Mouse (Mus musculus) urinary bladder, postnatal 36 days (tissue): ENCODE measurements around the gene Pigk.

Experiments used
- DNase-seq, 2 experiments: peaks; one replicate each; pipeline ENCODE4 v3.0.0; 2022; ENCODE audit warnings: low spot score in 2 of 2, mixed read lengths in 1 of 2

Pigk gene

DNA sequence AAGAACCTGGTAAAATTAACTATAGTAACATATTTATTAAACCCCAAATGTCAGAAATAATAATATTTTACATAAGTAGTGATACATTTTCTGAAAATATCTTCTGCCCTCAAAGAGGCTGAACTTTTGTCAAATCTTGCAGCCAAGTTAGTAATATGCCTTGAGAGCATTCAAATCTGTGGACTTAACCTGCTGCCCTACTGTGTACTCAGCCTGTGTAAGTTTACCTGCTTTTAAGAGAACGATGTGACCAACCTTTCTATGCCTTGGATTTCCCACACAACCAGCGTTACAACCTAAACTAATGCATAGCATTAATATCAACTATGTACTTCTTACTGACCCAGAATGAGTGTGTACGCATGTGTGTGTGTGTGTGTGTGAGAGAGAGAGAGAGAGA is 219.8 kb downstream of the Pigk start:
- DNase-seq, result no peak

DNA sequence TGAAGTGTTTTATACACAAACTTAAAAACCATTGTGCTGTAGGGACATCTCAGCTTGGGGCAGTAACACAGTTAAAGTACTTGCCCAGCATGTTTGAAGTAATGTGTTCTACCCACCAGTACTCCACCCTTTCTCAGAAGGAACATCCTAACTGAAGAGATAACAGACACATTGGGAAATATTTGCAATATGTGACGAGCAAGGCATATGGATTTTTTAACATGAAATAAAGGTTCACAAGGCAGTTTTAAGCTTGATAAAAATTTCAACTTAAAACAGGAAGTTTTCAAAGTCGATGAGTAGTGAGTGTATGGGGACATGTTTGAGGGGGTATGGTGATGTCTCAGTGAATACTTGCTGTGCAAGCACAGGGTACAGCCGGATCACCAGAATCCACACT is 222.4 kb downstream of the Pigk start:
- no peak for DNase-seq

GRCm38 (mm10) chr3:152941671-152942070 is 227.8 kb downstream of the Pigk start:
- DNase-seq, result no peak

GRCm38 (mm10) chr3:152942985-152943384 is 229.1 kb downstream of the Pigk start:
- no peak for DNase-seq

- DNase-seq, result no peak
These were observed 230.9 kb downstream of the Pigk start for GRCm38 (mm10) chr3:152944766-152945165.

DNA sequence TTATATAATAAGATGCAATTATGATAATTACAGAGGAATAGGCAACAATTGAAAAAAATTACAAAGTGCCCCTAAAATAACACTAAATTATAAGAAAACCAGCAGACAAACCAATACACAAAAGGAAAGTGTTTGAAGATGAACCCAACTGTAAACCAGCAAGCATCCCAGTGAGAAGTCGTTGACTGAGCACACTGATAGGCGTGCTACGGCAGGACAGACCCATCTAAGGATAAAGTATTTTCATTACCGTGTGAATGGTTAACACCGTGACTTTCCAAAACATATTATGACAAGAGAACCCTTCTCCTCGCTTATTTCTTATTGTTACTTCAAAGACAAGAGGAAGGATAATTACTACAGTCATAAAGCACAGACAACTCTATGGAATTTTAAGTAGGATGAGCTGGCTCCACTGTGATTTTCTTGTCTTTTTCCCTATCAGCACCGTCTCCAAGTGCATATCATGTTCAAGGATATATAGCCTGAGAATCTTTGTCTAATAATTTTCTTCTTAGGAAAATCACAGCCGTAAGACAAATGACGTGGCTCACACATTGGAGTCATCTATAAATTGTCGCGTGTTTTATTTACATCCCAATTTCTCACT is 233.2 kb downstream of the Pigk start:
- DNase-seq, result no peak

DNA sequence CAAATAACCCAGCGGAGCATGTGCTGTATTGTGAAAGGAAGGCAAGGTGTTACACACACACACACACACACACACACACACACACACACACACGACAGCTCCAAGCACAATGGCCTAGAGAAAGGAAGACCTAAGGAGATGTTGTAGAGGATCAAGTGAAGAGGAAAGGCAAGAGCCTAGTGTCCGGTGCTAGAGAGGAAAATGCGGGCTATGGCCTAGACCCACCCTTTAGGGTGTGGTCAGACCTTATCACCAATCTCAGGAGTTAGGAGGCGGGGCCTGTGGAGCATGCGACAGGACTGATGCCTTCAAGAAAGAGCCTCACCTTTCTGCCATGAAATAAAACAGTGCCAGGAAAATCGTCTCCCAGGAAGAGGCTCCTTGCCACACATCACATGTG is 234.7 kb downstream of the Pigk start:
- no peak for DNase-seq

GRCm38 (mm10) chr3:152949233-152949777 is 235.4 kb downstream of the Pigk start:
- no peak for DNase-seq

DNA sequence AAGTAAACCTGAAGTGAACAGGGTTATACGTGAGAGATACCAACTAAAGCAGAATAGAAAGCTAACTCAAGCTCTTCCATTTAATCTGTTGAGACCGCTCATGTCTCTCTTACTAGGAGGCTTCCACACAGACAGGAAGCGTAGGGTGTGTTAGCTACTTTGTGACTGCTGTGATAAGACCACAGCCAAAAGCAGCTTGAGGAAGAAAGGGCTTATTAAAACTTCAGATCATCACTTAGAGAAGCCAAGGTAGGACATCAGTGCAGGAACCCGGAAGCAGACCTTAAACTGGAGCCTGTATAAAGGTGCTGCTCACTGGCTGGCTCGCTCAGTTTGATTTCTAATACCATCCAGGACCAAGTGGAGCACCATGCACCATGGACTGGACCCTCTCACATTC is 236.4 kb downstream of the Pigk start:
- no peak for DNase-seq

DNA sequence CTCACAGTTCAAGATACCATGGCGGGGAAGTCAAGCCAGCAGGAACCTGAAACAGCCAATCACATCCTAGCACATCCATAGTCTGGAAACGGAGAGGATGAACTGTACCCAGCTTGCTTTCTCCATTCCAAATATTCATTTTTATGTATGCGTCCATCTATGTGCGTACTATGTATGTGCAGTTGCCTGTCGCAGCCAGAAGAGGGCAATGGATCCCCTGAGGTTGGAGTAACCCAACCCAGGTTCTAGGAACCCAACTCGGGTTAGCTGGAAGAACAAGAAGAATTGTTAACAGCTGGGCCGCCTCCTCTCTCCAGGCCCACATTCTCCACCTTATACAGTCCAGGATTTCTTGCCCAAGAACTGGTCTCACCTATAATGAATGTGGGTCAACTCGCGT is 237.0 kb downstream of the Pigk start:
- no peak for DNase-seq

DNA sequence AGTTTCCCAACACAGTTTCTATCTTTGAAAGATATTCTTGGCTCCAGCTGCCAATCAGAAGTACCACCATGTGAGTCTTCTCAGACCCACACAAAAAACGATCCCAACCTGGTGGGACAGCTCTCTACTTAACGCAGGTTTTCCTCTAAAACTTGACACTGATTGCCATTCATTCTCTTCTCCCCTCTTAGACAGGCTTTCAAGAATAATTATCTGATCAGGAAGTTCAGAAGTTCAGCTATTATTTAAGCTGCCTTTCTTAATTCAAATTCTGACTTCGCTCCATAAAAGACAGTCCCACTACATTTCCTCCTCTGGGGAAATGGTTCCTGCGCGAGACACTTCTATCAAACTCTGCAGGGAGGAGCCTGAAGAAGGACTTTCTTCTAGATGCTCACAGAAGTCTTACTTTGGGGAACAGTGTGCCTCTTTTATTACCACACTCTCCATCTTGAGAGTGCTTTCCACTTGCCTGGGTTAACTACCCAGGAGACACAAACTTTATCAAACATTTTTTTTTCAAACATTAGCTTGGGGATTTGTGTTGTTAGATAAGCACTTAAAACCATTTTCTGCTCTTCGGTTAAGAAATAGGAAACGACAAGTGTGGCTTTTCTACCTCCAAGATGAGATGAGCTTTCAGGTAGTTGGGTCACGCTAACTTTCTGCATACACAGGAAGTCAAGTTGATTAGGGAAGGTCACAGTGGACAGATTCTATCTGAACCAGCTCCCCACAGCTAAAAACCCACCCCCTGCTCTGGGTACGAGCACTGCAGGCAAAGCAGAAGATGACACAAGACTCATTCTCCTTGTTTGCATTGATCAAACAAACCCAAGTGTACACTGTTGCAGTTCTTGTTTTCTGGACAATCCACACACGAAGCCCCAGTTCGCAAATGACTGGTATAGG is 238.0 kb downstream of the Pigk start:
- DNase-seq, result no peak

GRCm38 (mm10) chr3:152956038-152956437 is 242.1 kb downstream of the Pigk start:
- no peak for DNase-seq

- no peak for DNase-seq
These were observed 242.9 kb downstream of the Pigk start for GRCm38 (mm10) chr3:152956771-152957170.

- DNase-seq, result peak; percentile 6 to 11
These were observed 244.7 kb downstream of the Pigk start for GRCm38 (mm10) chr3:152958358-152959150.

GRCm38 (mm10) chr3:152961855-152962376 is 248.0 kb downstream of the Pigk start:
- DNase-seq, result no peak

GRCm38 (mm10) chr3:152969774-152970347 is 256.0 kb downstream of the Pigk start:
- no peak for DNase-seq

GRCm38 (mm10) chr3:152971373-152971772 is 257.5 kb downstream of the Pigk start:
- DNase-seq, result no peak

GRCm38 (mm10) chr3:152979481-152980092 is 265.7 kb downstream of the Pigk start:
- no peak for DNase-seq

- DNase-seq, result no peak
These were observed 266.5 kb downstream of the Pigk start for GRCm38 (mm10) chr3:152980431-152980830.

DNA sequence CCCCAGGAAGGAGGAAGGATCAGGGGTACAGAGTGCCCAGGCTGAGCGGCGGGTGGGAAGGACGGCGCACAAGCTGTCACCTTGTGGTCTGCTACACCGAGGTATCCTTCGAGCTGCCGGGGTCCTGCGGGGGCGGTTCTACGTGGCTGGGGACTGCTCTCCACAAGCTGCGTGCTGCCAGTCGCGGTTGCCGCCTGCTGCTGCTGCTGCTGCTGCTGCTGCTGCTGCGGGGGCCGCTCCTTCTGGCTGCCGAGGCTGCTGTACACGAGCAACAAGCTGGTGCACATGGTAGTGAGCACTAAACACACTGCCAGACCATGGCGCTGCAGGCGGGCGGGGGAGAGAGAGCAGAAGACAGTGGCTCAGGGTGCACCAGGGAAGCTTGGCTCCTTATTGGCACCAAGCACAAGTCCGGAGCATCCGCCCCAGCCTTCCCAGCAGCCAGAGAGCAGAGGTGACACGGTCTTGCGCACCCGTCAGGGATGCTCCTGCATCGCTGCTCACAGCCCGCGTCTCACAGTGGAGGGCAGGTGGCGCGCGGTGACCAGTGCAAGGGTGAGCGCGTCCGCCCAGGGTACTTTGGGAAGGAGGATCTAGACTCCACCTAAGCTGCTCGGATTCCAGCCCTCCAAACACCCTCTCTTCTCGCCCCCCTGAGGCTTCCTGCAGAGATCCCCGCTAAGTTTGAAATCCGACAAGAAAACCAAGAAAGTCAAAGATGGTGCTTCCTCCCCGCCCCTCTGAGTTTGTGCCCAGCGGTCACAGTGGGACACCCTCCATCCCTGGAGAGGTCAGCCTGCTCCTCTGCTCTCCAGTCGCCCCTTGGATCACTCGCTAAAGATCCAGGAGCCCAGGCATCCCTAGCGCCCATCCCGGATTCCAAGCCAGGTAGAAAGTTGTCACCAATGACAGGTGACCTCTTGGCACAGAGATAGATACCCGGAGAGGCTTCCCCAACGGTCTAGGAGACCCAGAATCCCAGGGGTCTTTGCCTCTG is 267.4 kb downstream of the Pigk start:
- DNase-seq, result no peak
